Mouse (Mus musculus) intestine, embryonic 14.5 days (tissue): ENCODE results near the gene Esrrb. TPM values are rescaled to one million over a fixed set of nuclear protein-coding genes. Genes with fewer than 3 reads are reported as not detected.

ENCODE experiments used
- ATAC-seq: fragments of 200-750 bp; cut with Nextera tagmentation; replicated peaks from 2 replicates; pipeline ENCODE4 v1.8.0; 2017; ENCODE audit warnings: low read depth, moderate number of reproducible peaks, moderate TSS enrichment, moderate library complexity; ENCODE audit not compliant: low FRiP score, low TSS enrichment
- DNase-seq: peaks from one replicate; pipeline ENCODE4 v3.0.0-alpha.2; 2018; ENCODE audit warnings: low spot score
- H3K27ac ChIP-seq: fragments of 300-500 bp; sonication (generic); 2 replicates; pipeline ENCODE4 v1.5.1; 2014; ENCODE audit warnings: low read depth, mild to moderate bottlenecking, control low read depth
- H3K27me3 ChIP-seq: fragments of 300-500 bp; sonication (generic); replicated peaks from 2 replicates; pipeline ENCODE4 v1.6.1; 2014; ENCODE audit warnings: low read length, control low read depth; ENCODE audit not compliant: control insufficient read depth, insufficient read depth
- H3K36me3 ChIP-seq: fragments of 300-500 bp; sonication (generic); 2 replicates; pipeline ENCODE4 v1.6.1; 2014; ENCODE audit warnings: low read length, control low read depth; ENCODE audit not compliant: control insufficient read depth, insufficient read depth
- H3K4me1 ChIP-seq: fragments of 300-500 bp; sonication (generic); replicated peaks from 2 replicates; pipeline ENCODE4 v1.6.1; 2014; ENCODE audit warnings: low read length, control low read depth, mixed read lengths; ENCODE audit not compliant: control insufficient read depth, insufficient read depth
- H3K4me2 ChIP-seq: fragments of 300-500 bp; sonication (generic); 2 replicates; pipeline ENCODE4 v1.6.1; 2014; ENCODE audit warnings: low read length
- H3K4me3 ChIP-seq: fragments of 300-500 bp; sonication (generic); 2 replicates; pipeline ENCODE4 v1.5.1; 2014; ENCODE audit warnings: low read depth, low read length, control low read depth, mixed read lengths
- H3K9ac ChIP-seq: fragments of 300-500 bp; sonication (generic); 2 replicates; pipeline ENCODE4 v1.6.1; 2014; ENCODE audit warnings: mild to moderate bottlenecking, low read length
- H3K9me3 ChIP-seq: fragments of 300-500 bp; sonication (generic); 2 replicates; pipeline ENCODE4 v1.6.1; 2016; ENCODE audit warnings: low read length, control low read depth; ENCODE audit not compliant: control insufficient read depth
- WGBS: fragments of 180-500 bp; shearing (Covaris S2); extraction: QIAGEN DNeasy Blood & Tissue Kit; methylation state at CpG from one replicate; pipeline ENCODE4 v1.1.7; 2014; 5-methylcytosine and 5-hydroxymethylcytosine counted together
- polyA plus RNA-seq: library from polyadenylated mRNA; unstranded; fragments of >200 nt; fragmentation: Nextera tagmentation; extraction: Ambion mirVana; gene quantifications from 2 replicates; pipeline ENCODE4 v1.2.1, GENCODE M21; 2014

Gene Esrrb
- polyA plus RNA-seq, 1 experiment from 2014 or later = 0.46 TPM

- ATAC-seq (no peak), DNase-seq (no peak)
- no peaks in the 10 kb centered on the region for H3K9me3 ChIP-seq
- H3K4me1 ChIP-seq = peaks cover 12% of the 10 kb centered on the region
- no peak overlapping the region for H3K4me3 ChIP-seq
- no peak overlapping the region for H3K27ac ChIP-seq
- 8% methylated on average over 13 of the region's 13 CpGs for WGBS
- peaks cover 81% of the 10 kb centered on the region for H3K27me3 ChIP-seq
- H3K4me2 ChIP-seq = no peak overlapping the region
- H3K36me3 ChIP-seq = no peaks in the 10 kb centered on the region
- no peak overlapping the region for H3K9ac ChIP-seq
These were observed 62.2 kb downstream of the Esrrb start for GRCm38 (mm10) chr12:86423102-86423501.

- Histone ChIP-seq H3K9ac (no peak overlapping the region), H3K27me3 (peaks cover 38% of the 10 kb centered on the region), H3K4me2 (no peak overlapping the region), H3K9me3 (no peaks in the 10 kb centered on the region), H3K4me1 (peaks cover 4% of the 10 kb centered on the region; the same call in 1 of the 2 replicates), H3K4me3 (no peak overlapping the region), H3K27ac (no peak overlapping the region), H3K36me3 (no peaks in the 10 kb centered on the region)
- ATAC-seq = no peak
- DNase-seq = no peak
- 40% methylated on average over 2 of the region's 2 CpGs for WGBS
These were observed 66.7 kb downstream of the Esrrb start for GRCm38 (mm10) chr12:86427585-86427984.

DNA sequence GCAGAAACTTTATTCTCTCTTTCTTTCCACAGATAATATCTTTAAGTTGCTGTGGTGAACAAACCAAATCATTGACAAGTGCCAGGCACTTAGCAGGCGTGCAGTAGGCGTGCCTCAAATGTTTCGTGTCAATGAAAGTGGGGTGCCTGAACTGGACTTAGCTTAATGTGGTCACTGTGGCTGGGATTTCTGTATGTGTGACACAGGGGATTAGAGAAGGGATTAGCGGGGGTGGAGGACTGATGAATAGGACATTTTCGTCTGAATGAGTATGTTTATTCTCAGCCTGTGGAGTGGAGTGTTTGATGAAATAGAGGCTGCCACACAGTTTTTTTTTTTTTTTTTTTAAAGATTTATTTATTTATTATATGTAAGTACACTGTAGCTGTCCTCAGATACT is 70.8 kb downstream of the Esrrb start:
- no peak overlapping the region for H3K27ac ChIP-seq
- H3K4me1 ChIP-seq = no peaks in the 10 kb centered on the region
- H3K4me3 ChIP-seq = no peak overlapping the region
- DNase-seq = no peak
- H3K36me3 ChIP-seq = no peaks in the 10 kb centered on the region
- no peak overlapping the region for H3K4me2 ChIP-seq
- H3K9me3 ChIP-seq = no peaks in the 10 kb centered on the region
- 77% methylated on average over 5 of the region's 5 CpGs for WGBS
- H3K9ac ChIP-seq = no peak overlapping the region
- H3K27me3 ChIP-seq = 0 out of 2 replicates have a peak, but pooled peaks cover 5% of the 10 kb centered on the region
- no peak for ATAC-seq

- Histone ChIP-seq H3K4me3 (no peak overlapping the region), H3K27ac (no peak overlapping the region), H3K4me1 (no peaks in the 10 kb centered on the region), H3K27me3 (0 out of 2 replicates have a peak, but pooled peaks cover 5% of the 10 kb centered on the region), H3K9me3 (no peaks in the 10 kb centered on the region), H3K4me2 (peak overlapping the region; percentile 30; the same call in 1 of the 2 replicates), H3K36me3 (no peaks in the 10 kb centered on the region), H3K9ac (no peak overlapping the region)
- 0% methylated on average over 13 of the region's 13 CpGs for WGBS
- peak; percentile 75 for ATAC-seq
- DNase-seq = peak; percentile 81
These were observed 72.5 kb downstream of the Esrrb start for GRCm38 (mm10) chr12:86433371-86433821.

DNA sequence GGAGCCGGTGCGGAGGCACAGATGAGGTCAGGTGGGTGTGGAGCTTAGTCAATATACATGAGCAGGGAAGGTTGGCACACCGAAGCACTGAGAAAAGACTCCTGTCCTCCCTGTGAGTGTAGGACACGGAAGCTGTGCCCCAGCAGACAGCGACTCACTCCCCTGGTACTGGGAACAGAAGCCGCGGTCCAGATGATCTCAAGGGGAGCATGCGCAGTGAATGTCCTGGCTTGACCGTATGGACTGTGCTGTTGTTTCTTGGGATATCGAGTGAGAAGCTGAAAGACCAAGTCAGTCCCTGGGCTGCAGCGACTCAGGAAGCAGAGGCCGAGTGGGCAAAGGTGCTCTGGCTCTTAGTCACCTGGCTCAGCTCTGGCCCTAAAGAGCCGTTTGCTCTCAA is 74.7 kb downstream of the Esrrb start:
- Histone ChIP-seq H3K9me3 (no peaks in the 10 kb centered on the region), H3K27me3 (0 out of 2 replicates have a peak, but pooled peaks cover 5% of the 10 kb centered on the region), H3K36me3 (no peaks in the 10 kb centered on the region), H3K9ac (no peak overlapping the region), H3K4me1 (no peaks in the 10 kb centered on the region), H3K4me3 (no peak overlapping the region), H3K4me2 (no peak overlapping the region), H3K27ac (no peak overlapping the region)
- DNase-seq = no peak
- ATAC-seq = no peak
- 78% methylated on average over 13 of the region's 13 CpGs for WGBS

DNA sequence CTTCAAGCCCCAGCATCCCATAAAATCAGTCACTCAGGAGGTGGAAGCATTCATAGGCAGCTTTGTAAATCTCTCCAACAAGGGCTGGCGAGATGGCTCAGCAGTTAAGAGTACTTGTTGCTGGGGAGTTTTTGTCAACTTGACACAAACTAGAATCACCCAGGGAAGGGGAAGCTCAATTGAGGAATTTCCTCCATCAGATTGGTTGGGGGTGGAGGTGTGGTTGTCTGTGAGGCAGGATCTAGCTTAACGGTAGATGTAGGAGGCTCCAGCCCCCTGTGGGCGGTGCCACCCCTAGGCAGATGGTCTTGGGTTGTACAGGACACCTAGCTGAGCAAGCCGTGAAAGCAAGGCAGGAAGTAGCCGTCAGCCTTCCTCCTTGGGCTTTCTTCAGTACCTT is 89.9 kb downstream of the Esrrb start:
- H3K9ac ChIP-seq = no peak overlapping the region
- no peaks in the 10 kb centered on the region for H3K4me1 ChIP-seq
- no peak overlapping the region for H3K4me3 ChIP-seq
- no peak for DNase-seq
- H3K4me2 ChIP-seq = no peak overlapping the region
- no peak overlapping the region for H3K27ac ChIP-seq
- no peaks in the 10 kb centered on the region for H3K27me3 ChIP-seq
- WGBS = 82% methylated on average over 5 of the region's 5 CpGs
- ATAC-seq = no peak
- H3K9me3 ChIP-seq = no peaks in the 10 kb centered on the region
- no peaks in the 10 kb centered on the region for H3K36me3 ChIP-seq

GRCm38 (mm10) chr12:86455009-86455408 is 94.1 kb downstream of the Esrrb start:
- Histone ChIP-seq H3K9me3 (no peaks in the 10 kb centered on the region), H3K4me1 (no peaks in the 10 kb centered on the region), H3K9ac (no peak overlapping the region), H3K36me3 (no peaks in the 10 kb centered on the region), H3K4me3 (no peak overlapping the region), H3K4me2 (no peak overlapping the region), H3K27ac (no peak overlapping the region), H3K27me3 (no peaks in the 10 kb centered on the region)
- ATAC-seq (no peak), DNase-seq (no peak)
- WGBS = 36% methylated on average over 1 of the region's 1 CpGs

DNA sequence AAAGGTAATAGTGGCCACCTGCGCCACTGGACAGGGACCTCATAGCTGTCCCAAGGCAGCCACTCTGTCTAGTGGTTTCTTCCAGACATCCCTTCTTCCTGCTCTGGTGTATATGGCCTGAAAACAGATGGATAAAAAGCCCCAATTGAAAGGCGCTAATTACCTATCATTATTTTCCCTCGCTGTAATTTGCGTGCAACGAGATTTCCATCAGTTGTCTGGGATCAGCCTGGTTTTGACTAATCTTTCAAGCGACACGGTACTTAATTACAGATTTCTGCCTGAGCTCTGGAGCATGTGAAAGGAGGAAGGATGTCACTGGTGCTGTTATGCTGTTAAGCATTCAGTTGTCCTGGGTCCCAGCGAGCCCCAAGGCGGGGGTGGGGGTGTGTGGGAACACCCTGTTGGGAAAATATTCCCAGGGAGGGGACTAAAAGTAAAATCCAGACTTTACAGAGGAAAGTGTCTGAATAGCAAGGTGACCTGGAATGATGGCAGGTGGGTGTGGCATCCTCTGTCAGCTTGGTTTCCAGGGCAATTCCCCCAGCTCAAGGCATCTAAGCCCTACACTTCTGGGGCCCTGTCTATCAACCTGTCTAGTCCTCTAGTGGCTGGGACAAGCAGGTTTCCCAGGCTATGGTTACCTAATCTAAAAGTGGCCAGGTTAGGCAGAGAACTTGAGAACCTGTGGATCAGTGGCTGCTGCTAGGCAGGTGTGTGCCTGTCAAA is 102.0 kb downstream of the Esrrb start:
- Histone ChIP-seq H3K4me2 (no peak overlapping the region), H3K36me3 (no peaks in the 10 kb centered on the region), H3K4me1 (no peaks in the 10 kb centered on the region), H3K27ac (no peak overlapping the region), H3K27me3 (no peaks in the 10 kb centered on the region), H3K4me3 (no peak overlapping the region), H3K9me3 (no peaks in the 10 kb centered on the region), H3K9ac (no peak overlapping the region)
- WGBS = 79% methylated on average over 9 of the region's 9 CpGs
- no peak for ATAC-seq
- no peak for DNase-seq

DNA sequence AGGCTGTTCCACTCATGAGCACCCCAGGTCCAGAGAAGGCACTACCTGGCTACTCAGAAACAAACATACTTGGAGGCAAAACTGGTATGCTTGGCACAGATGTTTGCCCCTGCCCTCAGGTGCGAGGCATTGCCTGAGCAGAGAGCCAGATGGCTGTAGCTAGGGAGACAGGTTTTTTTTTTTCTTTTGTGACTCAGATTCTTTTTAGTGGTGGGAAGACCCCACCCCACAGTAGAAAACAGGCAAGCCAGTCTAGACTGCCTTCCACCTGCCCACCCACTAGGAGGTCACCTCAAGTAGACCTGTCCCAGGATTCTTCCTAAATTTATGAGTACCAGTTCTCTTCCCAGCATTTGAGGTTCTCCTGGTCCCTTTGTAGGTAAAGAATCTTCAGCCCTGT is 103.5 kb downstream of the Esrrb start:
- Histone ChIP-seq H3K4me3 (no peak overlapping the region), H3K36me3 (no peaks in the 10 kb centered on the region), H3K4me1 (no peaks in the 10 kb centered on the region), H3K27ac (no peak overlapping the region), H3K27me3 (no peaks in the 10 kb centered on the region), H3K4me2 (no peak overlapping the region), H3K9ac (no peak overlapping the region), H3K9me3 (no peaks in the 10 kb centered on the region)
- WGBS = 77% methylated on average over 1 of the region's 1 CpGs
- no peak for ATAC-seq
- DNase-seq = no peak
